Mouse (Mus musculus) embryonic fibroblast, embryonic 13.5 days (primary cell): ENCODE results near the gene Prmt3.

Experiments used
- CTCF ChIP-seq: IDR thresholded peaks from 2 replicates; pipeline ENCODE4 v1.5.1; 2011; ENCODE audit warnings: mild to moderate bottlenecking, control low read depth, low read length, moderate library complexity, borderline replicate concordance; ENCODE audit not compliant: insufficient read depth
- POLR2A ChIP-seq: IDR thresholded peaks from 2 replicates; pipeline ENCODE4 v1.6.1; 2011; ENCODE audit warnings: low read depth, mild to moderate bottlenecking, control low read depth, low read length, moderate library complexity

GRCm38 (mm10) chr7:49823595-49823994 lies 45.4 kb downstream of the Prmt3 start:
- no peak for TF ChIP-seq CTCF
- TF ChIP-seq POLR2A: no peak
